Mouse (Mus musculus) forebrain, embryonic 11.5 days (tissue): ENCODE measurements around the gene AW551984. TPM values are rescaled to one million over a fixed set of nuclear protein-coding genes. Genes with fewer than 3 reads are reported as not detected.

Experiments
- ATAC-seq: fragments of 200-750 bp; cut with Nextera tagmentation; replicated peaks from 2 replicates; pipeline ENCODE4 v1.8.0; 2017; ENCODE audit warnings: moderate TSS enrichment; ENCODE audit not compliant: low FRiP score
- DNase-seq: peaks from one replicate; pipeline ENCODE4 v3.0.0-alpha.2; 2017; ENCODE audit warnings: low spot score
- H3K27ac ChIP-seq: fragments of 300-500 bp; sonication (generic); 2 replicates; pipeline ENCODE4 v1.5.1; 2014; ENCODE audit warnings: low read depth, low read length
- H3K27me3 ChIP-seq: fragments of 300-500 bp; sonication (generic); 2 replicates; pipeline ENCODE4 v1.6.1; 2014; ENCODE audit warnings: mild to moderate bottlenecking, low read length, mixed read lengths; ENCODE audit not compliant: control insufficient read depth, insufficient read depth
- H3K36me3 ChIP-seq: fragments of 300-500 bp; sonication (generic); 2 replicates; pipeline ENCODE4 v1.6.1; 2014; ENCODE audit warnings: mild to moderate bottlenecking, low read length, moderate library complexity, mixed read lengths; ENCODE audit not compliant: control insufficient read depth, insufficient read depth
- H3K4me1 ChIP-seq: fragments of 300-500 bp; sonication (generic); replicated peaks from 2 replicates; pipeline ENCODE4 v1.6.1; 2014; ENCODE audit warnings: low read length, mixed read lengths; ENCODE audit not compliant: control insufficient read depth, insufficient read depth
- H3K4me2 ChIP-seq: fragments of 300-500 bp; sonication (generic); 2 replicates; pipeline ENCODE4 v1.6.1; 2014; ENCODE audit warnings: low read depth, mild to moderate bottlenecking, low read length, moderate library complexity, mixed read lengths; ENCODE audit not compliant: severe bottlenecking
- H3K4me3 ChIP-seq: fragments of 300-500 bp; sonication (generic); 2 replicates; pipeline ENCODE4 v1.5.1; 2014; ENCODE audit warnings: low read depth, low read length
- H3K9ac ChIP-seq: fragments of 300-500 bp; sonication (generic); 2 replicates; pipeline ENCODE4 v1.6.1; 2014; ENCODE audit warnings: low read length
- H3K9me3 ChIP-seq: fragments of 300-500 bp; sonication (generic); 2 replicates; pipeline ENCODE4 v1.6.1; 2016; ENCODE audit warnings: low read length, mixed read lengths; ENCODE audit not compliant: control insufficient read depth
- whole genome bisulfite sequencing: fragments of 180-500 bp; shearing (Covaris S2); extraction: QIAGEN DNeasy Blood & Tissue Kit; methylation state at CpG from one replicate; pipeline ENCODE4 v1.1.7; 2014; 5-methylcytosine and 5-hydroxymethylcytosine counted together
- polyA plus RNA-seq: library from polyadenylated mRNA; unstranded; fragments of >200 nt; fragmentation: Nextera tagmentation; extraction: Ambion mirVana; gene quantifications from 2 replicates; pipeline ENCODE4 v1.2.1, GENCODE M21; 2014

AW551984 gene
- polyA plus RNA-seq, result 16.0 and 17.4 TPM in 2 replicates

DNA sequence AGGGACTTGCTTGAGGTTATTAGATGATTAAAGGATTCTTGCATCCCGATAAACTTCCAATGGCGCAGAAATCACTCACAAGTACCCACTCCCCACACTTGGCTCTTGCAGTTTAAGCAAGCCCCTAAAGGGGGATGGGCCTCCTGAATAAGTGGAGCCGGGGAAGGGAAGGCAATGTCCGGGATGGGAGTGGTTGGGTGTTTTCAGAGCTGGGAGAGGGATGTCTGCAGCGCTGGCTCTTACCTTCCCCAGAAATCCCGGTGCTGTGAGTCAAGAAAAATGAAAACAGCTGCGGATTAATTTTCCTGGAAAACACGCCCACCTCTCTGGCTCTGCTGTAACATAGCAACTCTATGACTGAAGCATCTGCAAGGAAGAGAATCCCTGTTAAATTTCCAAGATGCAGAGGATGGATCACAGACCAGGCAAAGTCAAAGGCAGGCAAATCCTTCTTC, at the start of gene AW551984:
AW551984 (minus strand) TSS at position 405 of the 455 bp plus-strand sequence.
- ATAC-seq, result peak; percentile 48

DNA sequence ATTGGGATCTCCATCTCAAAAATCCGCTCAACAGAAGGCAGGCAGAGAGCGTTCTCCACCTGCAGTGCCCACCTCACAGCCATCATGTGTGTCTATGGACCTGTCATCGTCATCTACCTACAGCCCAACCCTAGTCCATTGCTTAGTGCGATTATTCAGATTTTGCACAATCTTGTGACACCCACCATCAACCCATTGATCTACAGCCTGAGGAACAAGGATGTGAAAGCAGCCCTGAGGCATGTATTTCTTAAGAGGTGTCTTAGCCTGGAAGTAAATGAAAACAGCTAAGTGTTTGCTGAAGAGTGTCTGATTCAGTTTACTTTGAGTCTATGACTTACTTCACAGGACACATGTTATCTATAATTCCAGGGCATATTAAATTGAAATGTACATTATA, 43.2 kb upstream of the AW551984 start:
- Histone ChIP-seq H3K36me3 (no peaks in the 10 kb centered on the region), H3K4me3 (no peak overlapping the region)

More for the DNA sequence above, at the start of gene AW551984:
- DNase-seq, result peak; percentile 56
- Histone ChIP-seq H3K4me2 (peak within 1 kb of the TSS; percentile 78), H3K4me1 (0 out of 2 replicates have a peak, but pooled peaks cover 1% of the 10 kb centered on the region), H3K9ac (peak within 1 kb of the TSS; percentile 45), H3K27ac (no peak within 1 kb of the TSS), H3K4me3 (peak within 1 kb of the TSS; percentile 34), H3K9me3 (no peaks in the 10 kb centered on the region), H3K27me3 (no peaks in the 10 kb centered on the region), H3K36me3 (no peaks in the 10 kb centered on the region)
- under 1% methylated on average over 8 of the region's 8 CpGs for WGBS

DNA sequence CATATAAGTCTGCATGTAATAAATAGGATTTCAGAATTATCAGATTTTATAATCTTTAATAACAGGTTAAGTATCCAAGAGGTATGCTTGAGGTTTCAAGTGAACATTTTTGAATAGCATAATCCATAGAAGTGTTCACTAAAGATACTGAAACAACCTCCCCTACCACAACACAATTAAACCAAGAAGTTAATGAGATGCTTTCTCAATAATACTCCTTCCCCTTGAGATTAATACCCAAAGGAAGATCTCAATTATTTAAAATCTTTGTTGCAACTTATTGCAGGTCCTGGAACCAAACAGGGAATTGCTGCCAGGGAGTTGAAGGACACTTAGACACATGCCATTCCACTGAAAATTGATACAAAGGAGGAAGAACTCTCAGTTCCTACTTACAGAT, 40.6 kb upstream of the AW551984 start, which contains the start of gene Olfr961:
Olfr961 (plus strand) TSS at position 301 of the 400 bp plus-strand sequence.
- Histone ChIP-seq H3K9ac (no peak within 1 kb of the TSS), H3K4me1 (no peaks in the 10 kb centered on the region), H3K36me3 (no peaks in the 10 kb centered on the region), H3K9me3 (no peaks in the 10 kb centered on the region), H3K27ac (no peak within 1 kb of the TSS), H3K4me2 (no peak within 1 kb of the TSS), H3K27me3 (no peaks in the 10 kb centered on the region), H3K4me3 (no peak within 1 kb of the TSS)
- DNase-seq (no peak), ATAC-seq (no peak)

More for the DNA sequence above, 43.2 kb upstream of the AW551984 start:
- no peak overlapping the region for H3K9ac ChIP-seq
- DNase-seq (no peak), ATAC-seq (no peak)
- H3K4me1 ChIP-seq, result no peaks in the 10 kb centered on the region
- no peaks in the 10 kb centered on the region for H3K9me3 ChIP-seq
- no peak overlapping the region for H3K27ac ChIP-seq
- 89% methylated on average over 4 of the region's 4 CpGs for WGBS
- no peaks in the 10 kb centered on the region for H3K27me3 ChIP-seq
- H3K4me2 ChIP-seq, result no peak overlapping the region

DNA sequence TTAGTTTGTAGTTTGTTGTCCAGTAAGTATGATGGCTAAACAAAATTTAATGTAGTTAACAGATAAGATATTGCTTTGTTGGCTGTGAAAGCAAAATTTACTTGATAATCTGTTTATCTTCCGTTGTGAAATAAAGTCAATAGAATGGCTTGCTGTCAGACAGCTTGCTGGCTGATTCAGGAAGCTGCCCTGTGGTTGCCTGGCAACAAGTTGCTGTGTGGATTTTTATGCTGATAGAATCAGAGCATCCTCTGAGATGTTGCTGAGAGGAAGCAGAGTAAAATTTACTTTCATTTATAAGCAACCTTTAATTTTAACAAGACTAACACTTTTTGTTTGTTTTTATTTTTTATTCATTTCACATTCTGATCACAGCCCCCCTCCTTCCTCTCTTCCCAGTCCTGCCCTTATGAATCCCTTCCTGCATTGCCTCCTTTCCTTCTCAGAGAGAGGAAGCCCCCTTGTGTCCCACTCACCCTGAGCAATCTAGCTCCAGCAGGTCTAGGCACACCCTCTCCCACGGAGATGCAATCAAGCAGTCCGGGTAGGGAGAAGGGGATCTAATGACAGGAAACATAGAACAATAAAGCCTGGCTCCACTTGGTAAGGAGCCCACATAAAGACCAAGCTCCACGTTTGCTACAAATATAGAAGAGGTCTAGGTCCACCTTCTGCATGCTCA, 29.9 kb upstream of the AW551984 start:
- H3K4me2 ChIP-seq, result no peak overlapping the region
- WGBS, result 46% methylated on average over 4 of the region's 4 CpGs
- DNase-seq (no peak), ATAC-seq (no peak)
- no peak overlapping the region for H3K9ac ChIP-seq
- H3K9me3 ChIP-seq, result no peaks in the 10 kb centered on the region
- no peaks in the 10 kb centered on the region for H3K4me1 ChIP-seq
- H3K27ac ChIP-seq, result no peak overlapping the region
- H3K4me3 ChIP-seq, result no peak overlapping the region
- no peaks in the 10 kb centered on the region for H3K36me3 ChIP-seq
- no peaks in the 10 kb centered on the region for H3K27me3 ChIP-seq

DNA sequence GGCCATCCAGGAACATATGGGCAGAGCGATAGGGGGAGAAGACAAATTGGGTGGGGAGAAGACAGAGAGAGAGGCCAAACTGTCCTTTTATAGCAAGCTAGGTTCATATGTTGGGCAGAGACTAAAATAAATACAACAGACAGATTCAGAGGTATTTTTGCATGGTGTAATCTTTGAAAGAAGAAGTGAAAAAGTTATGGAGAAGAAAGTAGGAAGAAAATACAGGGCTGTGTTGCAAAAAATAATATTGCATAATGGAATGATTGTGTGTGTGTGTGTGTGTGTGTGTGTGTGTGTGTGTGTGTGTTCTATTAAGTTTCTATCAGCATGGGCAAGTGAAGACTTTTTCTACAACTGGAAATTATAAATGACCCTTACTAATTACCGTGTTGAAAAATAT, 24.9 kb upstream of the AW551984 start:
- Histone ChIP-seq H3K4me2 (no peak overlapping the region), H3K9ac (no peak overlapping the region), H3K4me1 (no peaks in the 10 kb centered on the region), H3K4me3 (no peak overlapping the region), H3K36me3 (no peaks in the 10 kb centered on the region), H3K27me3 (no peaks in the 10 kb centered on the region), H3K27ac (no peak overlapping the region), H3K9me3 (no peaks in the 10 kb centered on the region)
- DNase-seq, result no peak
- 85% methylated on average over 2 of the region's 2 CpGs for WGBS
- ATAC-seq, result no peak

DNA sequence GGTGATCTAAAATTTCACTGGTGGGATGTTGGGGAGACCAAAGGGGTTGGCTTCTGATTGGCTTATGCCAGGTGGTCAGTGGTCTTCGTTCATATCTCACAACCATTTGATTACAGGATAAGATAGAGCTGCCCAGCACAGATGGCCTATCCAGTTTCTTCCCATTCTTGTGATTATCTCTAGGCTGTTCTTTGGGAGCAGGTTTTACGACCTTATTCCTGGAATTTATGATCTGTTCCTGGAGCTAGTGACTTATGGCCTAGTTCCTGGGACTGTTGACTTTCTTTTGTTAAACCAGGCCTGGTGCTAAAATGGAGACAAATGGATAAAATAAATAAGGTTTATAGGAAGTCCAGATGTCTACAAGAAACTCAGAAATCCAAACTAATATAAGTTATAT, 20.5 kb upstream of the AW551984 start:
- no peak for ATAC-seq
- H3K27ac ChIP-seq, result no peak overlapping the region
- H3K9me3 ChIP-seq, result no peaks in the 10 kb centered on the region
- H3K9ac ChIP-seq, result no peak overlapping the region
- H3K4me2 ChIP-seq, result no peak overlapping the region
- H3K4me1 ChIP-seq, result no peaks in the 10 kb centered on the region
- WGBS, result 87% methylated on average over 2 of the region's 2 CpGs
- no peaks in the 10 kb centered on the region for H3K27me3 ChIP-seq
- DNase-seq, result no peak
- H3K36me3 ChIP-seq, result no peaks in the 10 kb centered on the region
- no peak overlapping the region for H3K4me3 ChIP-seq

DNA sequence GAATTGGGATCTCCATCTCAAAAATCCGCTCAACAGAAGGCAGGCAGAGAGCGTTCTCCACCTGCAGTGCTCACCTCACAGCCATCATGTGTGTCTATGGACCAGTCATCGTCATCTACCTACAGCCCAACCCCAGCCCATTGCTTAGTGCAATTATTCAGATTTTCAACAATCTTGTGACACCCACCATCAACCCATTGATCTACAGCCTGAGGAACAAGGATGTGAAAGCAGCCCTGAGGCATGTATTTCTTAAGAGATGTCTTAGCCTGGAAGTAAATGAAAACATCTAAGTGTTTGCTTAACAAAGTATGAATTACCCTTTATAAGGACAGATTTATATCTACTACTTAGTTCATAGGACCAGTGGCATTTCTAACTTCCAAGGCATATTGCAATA, 19.6 kb upstream of the AW551984 start:
- 81% methylated on average over 3 of the region's 3 CpGs for WGBS
- Histone ChIP-seq H3K4me1 (no peaks in the 10 kb centered on the region), H3K9ac (no peak overlapping the region), H3K9me3 (no peaks in the 10 kb centered on the region), H3K4me3 (no peak overlapping the region), H3K27ac (no peak overlapping the region), H3K36me3 (no peaks in the 10 kb centered on the region), H3K27me3 (no peaks in the 10 kb centered on the region), H3K4me2 (no peak overlapping the region)
- ATAC-seq (no peak), DNase-seq (no peak)

DNA sequence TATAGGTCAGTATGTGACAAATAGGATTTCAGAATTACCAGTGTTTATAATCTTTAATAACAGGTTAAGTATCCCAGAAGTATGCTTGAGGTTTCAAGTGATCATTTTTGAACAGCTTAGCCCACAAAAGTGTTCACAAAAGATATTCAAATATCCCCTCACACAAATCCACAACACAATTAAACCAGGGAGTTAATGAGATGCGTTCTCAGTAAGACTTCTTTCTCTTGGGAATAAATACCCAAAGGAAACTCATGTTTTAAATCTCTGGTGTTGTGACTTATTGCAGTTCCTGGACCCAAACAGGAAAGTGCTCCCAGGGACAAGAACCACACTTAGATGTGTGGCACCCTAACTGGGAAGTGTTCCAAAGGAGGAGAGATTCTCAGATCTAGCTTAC, 16.9 kb upstream of the AW551984 start, which contains the start of gene Olfr960:
Olfr960 (plus strand) TSS at position 301 of the 400 bp plus-strand sequence.
- H3K4me3 ChIP-seq, result no peak within 1 kb of the TSS
- no peaks in the 10 kb centered on the region for H3K9me3 ChIP-seq
- no peaks in the 10 kb centered on the region for H3K4me1 ChIP-seq
- no peak within 1 kb of the TSS for H3K27ac ChIP-seq
- H3K27me3 ChIP-seq, result no peaks in the 10 kb centered on the region
- no peak for DNase-seq
- no peak within 1 kb of the TSS for H3K4me2 ChIP-seq
- WGBS, result 56% methylated on average over 1 of the region's 1 CpGs
- H3K9ac ChIP-seq, result no peak within 1 kb of the TSS
- H3K36me3 ChIP-seq, result no peaks in the 10 kb centered on the region
- no peak for ATAC-seq

DNA sequence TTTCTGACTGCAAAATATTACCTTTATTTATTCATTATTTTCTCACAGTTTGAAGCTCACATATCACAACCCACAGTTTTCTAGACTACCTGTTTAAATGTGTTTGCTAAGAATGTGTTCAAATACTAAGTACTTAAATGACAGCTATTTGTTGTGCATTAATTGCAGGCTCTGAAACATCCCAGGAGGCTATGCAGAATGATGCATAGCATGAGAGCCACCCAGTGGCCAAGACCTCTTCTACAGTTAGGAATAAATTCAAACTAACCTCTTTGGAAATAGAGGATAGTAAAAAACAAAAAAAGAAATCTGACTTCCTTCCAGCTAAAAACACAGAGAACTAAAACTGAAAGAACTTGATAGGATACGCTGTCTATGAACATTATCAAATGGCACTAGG, 7.8 kb upstream of the AW551984 start:
- ATAC-seq, result 0 out of 2 replicates have a peak, but pooled peaks have one; percentile 42
- no peak for DNase-seq

More for the DNA sequence above, 7.8 kb upstream of the AW551984 start:
- Histone ChIP-seq H3K36me3 (no peaks in the 10 kb centered on the region), H3K9me3 (no peaks in the 10 kb centered on the region), H3K27me3 (no peaks in the 10 kb centered on the region), H3K4me1 (no peaks in the 10 kb centered on the region), H3K4me3 (no peak overlapping the region), H3K27ac (no peak overlapping the region), H3K4me2 (no peak overlapping the region), H3K9ac (no peak overlapping the region)
- WGBS, result 55% methylated on average over 1 of the region's 1 CpGs
